Mouse (Mus musculus) liver, adult 2 months (tissue): ENCODE results near the gene Lrpap1. TPM values are rescaled to one million over a fixed set of nuclear protein-coding genes. Genes with fewer than 3 reads are reported as not detected.
A peak's percentile ranks its signal among the peaks of the same experiment; 100 is the strongest.

Experiments used
- DNase-seq: peaks from one replicate; pipeline ENCODE4 v3.0.0-alpha.2; 2011; ENCODE audit warnings: low read depth, low spot score; ENCODE audit errors: extremely low read depth
- H3K27ac ChIP-seq: fragments of 200-500 bp; replicated peaks from 2 replicates; pipeline ENCODE4 v1.5.1; 2012; ENCODE audit warnings: low read depth, mild to moderate bottlenecking, control low read depth, inconsistent platforms, low read length; ENCODE audit not compliant: insufficient read depth
- H3K27me3 ChIP-seq: fragments of 200-500 bp; 2 replicates; pipeline ENCODE4 v1.6.1; 2012; ENCODE audit warnings: mild to moderate bottlenecking, moderate library complexity, low read length, inconsistent platforms; ENCODE audit not compliant: control insufficient read depth, insufficient read depth
- H3K36me3 ChIP-seq: fragments of 200-500 bp; 2 replicates; pipeline ENCODE4 v1.6.1; 2012; ENCODE audit warnings: low read length, inconsistent platforms; ENCODE audit not compliant: control insufficient read depth, insufficient read depth
- H3K4me1 ChIP-seq: fragments of 200-500 bp; 2 replicates; pipeline ENCODE4 v1.6.1; 2011; ENCODE audit warnings: low read length; ENCODE audit not compliant: control insufficient read depth, insufficient read depth
- H3K4me3 ChIP-seq: fragments of 200-500 bp; 2 replicates; pipeline ENCODE4 v1.5.1; 2011; ENCODE audit warnings: low read depth, mild to moderate bottlenecking, control low read depth, low read length, moderate library complexity; ENCODE audit not compliant: insufficient read depth
- H3K79me2 ChIP-seq: fragments of 200-500 bp; 2 replicates; pipeline ENCODE4 v1.6.1; 2012; ENCODE audit warnings: inconsistent platforms, mild to moderate bottlenecking, low read length, moderate library complexity; ENCODE audit not compliant: control insufficient read depth, insufficient read depth
- H3K9ac ChIP-seq: fragments of 200-500 bp; 2 replicates; pipeline ENCODE4 v1.6.1; 2012; ENCODE audit warnings: low read depth, mild to moderate bottlenecking, control low read depth, inconsistent platforms, low read length
- CTCF ChIP-seq: fragments of 200-500 bp; IDR thresholded peaks from 2 replicates; pipeline ENCODE4 v1.5.1; 2011; ENCODE audit warnings: low read depth, low read length, control low read depth
- POLR2A ChIP-seq: fragments of 200-500 bp; IDR thresholded peaks from 2 replicates; pipeline ENCODE4 v1.6.1; 2011; ENCODE audit warnings: low read length, control low read depth; ENCODE audit not compliant: insufficient read depth; ENCODE audit errors: extremely low read depth
- WGBS: fragments of 180-500 bp; shearing (Covaris S2); methylation state at CpG from one replicate; pipeline ENCODE4 v1.1.7; 2018; 5-methylcytosine and 5-hydroxymethylcytosine counted together
- polyA plus RNA-seq: library from polyadenylated mRNA; depleted of rRNA; stranded (reverse); fragments of >200 nt; gene quantifications from 2 replicates; pipeline ENCODE4 v1.2.3, GENCODE M21; 2012
- total RNA-seq: library from RNA; depleted of rRNA; stranded (reverse); fragments of >200 nt; gene quantifications from 2 replicates; pipeline ENCODE4 v1.2.3, GENCODE M21; 2014

Lrpap1 gene
- total and polyA plus RNA-seq, 2 experiments, result 22.7 to 39.1 TPM

DNA sequence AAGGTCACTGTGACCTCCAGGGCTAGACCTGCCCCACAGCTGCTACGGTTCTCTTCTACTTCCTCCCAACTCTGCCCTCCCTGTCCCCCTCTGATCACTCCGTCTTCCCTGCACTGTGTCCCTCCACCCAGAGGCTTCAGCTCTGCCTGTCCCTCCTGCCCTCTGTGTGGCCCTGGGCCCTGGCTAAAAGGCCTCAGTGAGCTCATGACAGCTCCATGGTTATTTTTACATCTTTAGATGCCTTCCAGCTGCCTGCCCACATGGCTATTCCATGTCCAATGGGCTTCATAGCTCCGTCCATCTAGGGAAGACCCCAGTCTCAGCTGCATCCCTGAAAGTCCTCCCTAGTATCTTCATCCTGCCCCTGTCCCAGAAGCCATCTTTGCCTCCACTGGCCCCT, 45.5 kb downstream of the Lrpap1 start:
- H3K79me2 ChIP-seq, result no peaks in the 10 kb centered on the region
- H3K4me1 ChIP-seq, result no peaks in the 10 kb centered on the region
- WGBS, result 70% methylated on average over 3 of the region's 3 CpGs
- H3K9ac ChIP-seq, result no peak overlapping the region
- TF ChIP-seq CTCF (no peak), POLR2A (no peak)
- no peaks in the 10 kb centered on the region for H3K36me3 ChIP-seq
- no peak for DNase-seq
- H3K4me3 ChIP-seq, result no peak overlapping the region
- H3K27ac ChIP-seq, result no peak overlapping the region
- peaks cover 2% of the 10 kb centered on the region; the same call in 1 of the 2 replicates for H3K27me3 ChIP-seq

DNA sequence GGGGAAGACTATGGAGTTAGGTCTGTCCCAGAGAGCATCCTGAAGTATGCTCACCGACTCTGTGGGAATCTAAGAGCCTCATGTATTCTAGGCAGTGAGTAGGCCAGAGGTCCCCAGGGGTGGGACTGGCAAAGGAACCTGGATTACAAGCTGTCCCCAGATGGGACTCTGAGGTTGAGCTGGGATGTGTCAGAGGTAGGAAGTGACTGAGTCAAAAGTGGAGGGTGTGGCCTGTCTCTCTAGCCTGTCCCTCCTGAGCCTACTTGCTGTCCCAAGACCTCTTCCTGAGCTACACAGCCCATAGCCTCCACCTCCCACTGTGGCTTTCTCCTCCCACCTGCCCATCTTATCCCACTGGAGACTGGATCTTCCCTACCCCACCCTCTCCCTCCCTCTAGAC, 47.4 kb downstream of the Lrpap1 start:
- DNase-seq, result no peak
- no peak overlapping the region for H3K4me3 ChIP-seq
- no peak for TF ChIP-seq CTCF
- TF ChIP-seq POLR2A, result no peak
- no peak overlapping the region for H3K9ac ChIP-seq
- no peaks in the 10 kb centered on the region for H3K4me1 ChIP-seq
- no peaks in the 10 kb centered on the region for H3K36me3 ChIP-seq
- peaks cover 2% of the 10 kb centered on the region; the same call in 1 of the 2 replicates for H3K27me3 ChIP-seq
- H3K27ac ChIP-seq, result no peak overlapping the region
- 61% methylated on average over 1 of the region's 1 CpGs for WGBS
- H3K79me2 ChIP-seq, result no peaks in the 10 kb centered on the region

DNA sequence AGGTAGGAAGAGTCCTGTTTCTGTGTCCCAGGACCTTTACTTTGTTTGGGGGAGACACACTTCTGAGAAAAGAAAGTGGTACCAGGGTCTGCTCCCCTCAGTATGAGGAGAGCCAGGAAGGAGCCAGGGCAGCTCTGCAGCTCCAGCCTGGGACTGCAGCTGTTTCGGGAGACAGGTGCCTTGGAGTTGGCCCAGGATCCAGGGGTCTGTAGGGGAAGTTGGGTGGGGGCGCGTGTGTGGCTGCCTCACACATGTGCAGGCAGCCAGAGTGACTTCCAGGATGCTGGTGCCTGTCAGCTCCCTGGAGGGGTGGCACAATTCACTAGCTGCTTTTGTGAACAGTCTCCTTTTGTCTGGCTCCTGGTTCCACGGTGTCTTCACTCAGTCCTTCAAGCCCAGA, 48.0 kb downstream of the Lrpap1 start:
- WGBS, result 36% methylated on average over 4 of the region's 4 CpGs
- Histone ChIP-seq H3K27ac (no peak overlapping the region), H3K36me3 (no peaks in the 10 kb centered on the region), H3K79me2 (no peaks in the 10 kb centered on the region), H3K4me1 (no peaks in the 10 kb centered on the region), H3K27me3 (peaks cover 2% of the 10 kb centered on the region; the same call in 1 of the 2 replicates), H3K4me3 (no peak overlapping the region), H3K9ac (no peak overlapping the region)
- TF ChIP-seq POLR2A (no peak), CTCF (no peak)
- no peak for DNase-seq

DNA sequence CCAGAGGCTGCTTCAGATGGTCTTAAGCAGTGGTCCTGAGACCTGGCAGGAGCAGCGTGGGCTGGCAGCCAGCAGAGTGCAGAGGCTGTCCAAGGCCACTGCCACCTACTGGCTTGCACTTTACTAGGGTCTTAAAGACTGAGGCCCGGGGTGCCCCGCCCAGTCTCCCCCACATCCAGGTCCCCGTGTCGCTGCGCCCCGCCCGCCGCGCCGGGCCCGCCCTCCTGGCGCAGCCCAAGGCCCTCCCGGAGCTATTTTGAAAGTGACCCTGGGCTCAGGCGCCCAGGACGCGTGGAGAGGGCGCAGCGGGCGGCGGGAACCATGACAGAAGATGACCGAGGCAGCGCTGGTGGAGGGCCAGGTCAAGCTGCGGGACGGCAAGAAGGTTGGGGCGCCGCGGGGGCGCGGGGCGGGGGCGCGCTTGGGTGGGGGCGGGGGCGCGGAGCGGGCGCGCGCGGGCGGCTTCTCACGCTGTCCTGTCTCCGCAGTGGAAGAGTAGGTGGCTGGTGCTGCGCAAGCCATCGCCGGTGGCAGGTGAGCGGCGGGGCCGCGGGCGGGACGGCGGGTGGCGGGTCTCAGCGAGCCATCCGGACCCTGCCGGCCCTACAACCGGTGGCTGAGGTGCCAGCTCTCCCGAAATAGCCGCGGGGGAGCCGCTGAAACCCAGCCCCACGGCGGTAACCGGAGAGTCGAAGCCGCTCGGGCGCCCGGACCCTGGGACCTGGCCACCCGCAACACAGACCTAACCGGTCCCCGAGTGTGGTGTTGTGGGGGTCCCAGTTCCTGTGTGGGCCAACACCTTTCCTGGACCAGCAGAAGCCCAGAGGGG, 48.7 kb downstream of the Lrpap1 start, which contains the start of gene Dok7:
Gene Dok7, plus strand, starts transcription at position 163 of the 829 bp plus-strand sequence.
- H3K79me2 ChIP-seq, result no peaks in the 10 kb centered on the region
- TF ChIP-seq CTCF (0 out of 2 replicates have a peak, but pooled peaks have one; percentile 5), POLR2A (no peak)
- H3K27ac ChIP-seq, result no peak within 1 kb of the TSS
- 1% methylated on average over 74 of the region's 74 CpGs for WGBS
- H3K4me1 ChIP-seq, result no peaks in the 10 kb centered on the region
- peaks cover 2% of the 10 kb centered on the region; the same call in 1 of the 2 replicates for H3K27me3 ChIP-seq
- H3K4me3 ChIP-seq, result peak within 1 kb of the TSS; percentile 42
- no peaks in the 10 kb centered on the region for H3K36me3 ChIP-seq
- H3K9ac ChIP-seq, result no peak within 1 kb of the TSS; the same call in 1 of the 2 replicates
- DNase-seq, result no peak

DNA sequence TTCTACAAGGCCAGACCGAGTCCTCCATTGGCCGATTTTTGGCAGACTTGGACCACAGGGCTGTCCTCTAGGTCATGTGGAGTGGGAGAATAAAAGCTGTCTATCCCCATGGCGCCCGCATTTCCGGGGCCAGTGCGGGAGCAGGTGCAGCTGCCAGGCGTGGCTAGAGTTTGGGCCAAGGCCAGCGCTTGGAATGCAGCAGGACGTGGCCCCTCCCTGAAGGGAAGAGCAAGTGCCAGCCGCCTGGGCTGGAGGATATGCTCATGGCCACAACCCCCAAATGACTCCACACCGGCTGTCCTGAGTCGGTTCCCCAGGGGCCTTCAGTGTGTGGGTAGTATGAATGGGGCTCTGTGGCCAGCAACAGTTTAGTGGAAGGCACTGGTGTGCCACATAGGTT, 50.5 kb downstream of the Lrpap1 start:
- no peak overlapping the region for H3K27ac ChIP-seq
- no peak for DNase-seq
- WGBS, result 77% methylated on average over 12 of the region's 12 CpGs
- H3K36me3 ChIP-seq, result no peaks in the 10 kb centered on the region
- H3K9ac ChIP-seq, result no peak overlapping the region
- peaks cover 2% of the 10 kb centered on the region; the same call in 1 of the 2 replicates for H3K27me3 ChIP-seq
- H3K4me3 ChIP-seq, result no peak overlapping the region
- TF ChIP-seq CTCF, result no peak
- no peak for TF ChIP-seq POLR2A
- no peaks in the 10 kb centered on the region for H3K4me1 ChIP-seq
- H3K79me2 ChIP-seq, result no peaks in the 10 kb centered on the region

DNA sequence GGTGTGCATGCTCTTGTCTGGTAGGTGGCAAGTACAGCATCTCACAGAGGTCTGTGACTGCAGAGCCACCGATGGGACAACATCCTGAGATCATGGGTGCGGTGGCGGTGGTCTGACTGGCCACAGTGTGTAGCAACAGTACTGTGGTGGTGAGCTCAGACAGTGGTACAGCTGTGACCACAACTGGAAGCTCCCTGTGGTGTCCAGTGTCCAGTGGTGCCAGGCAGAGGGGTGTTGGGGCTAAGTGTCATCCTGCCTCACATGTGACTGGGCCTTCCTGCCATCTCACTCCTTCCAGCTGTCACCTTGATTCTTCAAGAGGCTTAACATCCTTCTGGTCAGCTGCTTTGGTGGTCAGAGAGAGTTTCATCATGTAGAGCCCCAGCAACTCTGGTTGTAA, 50.9 kb downstream of the Lrpap1 start:
- no peak overlapping the region for H3K9ac ChIP-seq
- no peaks in the 10 kb centered on the region for H3K4me1 ChIP-seq
- H3K27me3 ChIP-seq, result peaks cover 2% of the 10 kb centered on the region; the same call in 1 of the 2 replicates
- H3K4me3 ChIP-seq, result no peak overlapping the region
- no peaks in the 10 kb centered on the region for H3K36me3 ChIP-seq
- 87% methylated on average over 3 of the region's 3 CpGs for WGBS
- TF ChIP-seq CTCF (no peak), POLR2A (no peak)
- no peak for DNase-seq
- H3K27ac ChIP-seq, result no peak overlapping the region
- no peaks in the 10 kb centered on the region for H3K79me2 ChIP-seq
